In the genomic region with DNA sequence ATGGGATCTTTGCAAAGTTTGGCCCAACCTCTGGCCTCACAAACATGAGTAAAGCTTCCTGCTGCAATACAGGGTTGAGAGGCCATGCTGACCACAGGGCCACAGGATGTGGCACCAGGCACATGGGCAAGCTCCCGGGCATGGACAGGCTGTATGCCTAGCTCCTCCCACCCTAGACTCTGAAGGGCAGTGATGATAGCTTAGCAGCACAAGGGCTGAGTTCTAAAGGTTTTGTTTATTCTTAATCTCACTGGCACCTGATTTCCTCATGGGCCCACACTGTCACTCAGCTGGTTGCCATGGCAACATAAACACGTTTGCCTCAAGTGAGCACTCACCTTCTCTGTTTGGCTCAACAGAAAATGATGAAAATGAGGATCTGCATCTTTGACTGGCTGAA, we compare ENCODE assay signal across 1 mouse cellular context.
TF ChIP-seq lines count a peak whose summit lies in the region.

No protein-coding gene starts in this region.

TF ChIP-seq in CH12.LX, 34 proteins besides CTCF, POLR2A, EP300 and RAD21:
- no peak for TF ChIP-seq GABPA (IDR thresholded peaks at IDR 0.05; ENCODE audit: insufficient replicate concordance, low read depth, low read length)
- no peak for TF ChIP-seq MAX (IDR thresholded peaks at IDR 0.05; ENCODE audit: low read length)
- no peak for TF ChIP-seq SIN3A (IDR thresholded peaks at IDR 0.05; ENCODE audit: low read length)
- no peak for TF ChIP-seq MYC (IDR thresholded peaks at IDR 0.05; ENCODE audit: low read depth, low read length)
- 0 out of 2 replicates have a peak, but pooled peaks have one; percentile 50 for TF ChIP-seq MXI1 (IDR thresholded peaks at IDR 0.05; ENCODE audit: low read depth, low read length)
- TF ChIP-seq CHD1 (IDR thresholded peaks at IDR 0.05; ENCODE audit: low read depth, low read length) = no peak
- TF ChIP-seq KAT2A (IDR thresholded peaks at IDR 0.05; ENCODE audit: insufficient replicate concordance, low read length) = no peak
